Mouse (Mus musculus): ENCODE results near the gene Cp. TPM values are rescaled to one million over a fixed set of nuclear protein-coding genes. Genes with fewer than 3 reads are reported as not detected.
"Not testable (repeated sequence)": the region's sequence is repeated elsewhere in the genome, so short reads cannot be mapped to it uniquely, and the experiment has no call there.

Cp gene
- total RNA-seq, 2 experiments from 2014 or later: 7.7 to 10.9 TPM

DNA sequence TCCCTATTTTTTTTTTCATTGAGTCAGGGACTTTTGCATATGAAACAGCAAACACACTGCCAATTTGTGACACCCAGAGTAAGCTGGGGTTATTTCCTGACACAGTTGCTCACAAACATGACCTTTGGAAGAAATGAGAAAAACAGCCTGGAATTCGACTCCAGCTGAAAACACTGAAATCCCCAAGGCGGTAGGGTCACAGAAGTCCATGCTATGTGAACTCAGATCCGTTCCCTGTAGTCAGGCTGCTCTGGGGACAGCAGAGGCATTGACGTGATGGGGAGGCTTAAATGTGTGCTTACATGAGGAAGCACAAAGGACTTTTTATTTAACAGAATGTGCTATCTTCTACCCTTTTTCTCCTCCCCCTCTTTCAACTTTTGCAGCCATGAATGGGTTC is 21.6 kb downstream of the Cp start:
- Histone ChIP-seq H3K4me3 (no peak overlapping the region), H3K27ac (no peak overlapping the region)
- DNase-seq (ENCODE audit: low spot score in 2 of 2): no peak
- TF ChIP-seq CTCF (conservative IDR thresholded peaks at IDR 0.05): no peak

DNA sequence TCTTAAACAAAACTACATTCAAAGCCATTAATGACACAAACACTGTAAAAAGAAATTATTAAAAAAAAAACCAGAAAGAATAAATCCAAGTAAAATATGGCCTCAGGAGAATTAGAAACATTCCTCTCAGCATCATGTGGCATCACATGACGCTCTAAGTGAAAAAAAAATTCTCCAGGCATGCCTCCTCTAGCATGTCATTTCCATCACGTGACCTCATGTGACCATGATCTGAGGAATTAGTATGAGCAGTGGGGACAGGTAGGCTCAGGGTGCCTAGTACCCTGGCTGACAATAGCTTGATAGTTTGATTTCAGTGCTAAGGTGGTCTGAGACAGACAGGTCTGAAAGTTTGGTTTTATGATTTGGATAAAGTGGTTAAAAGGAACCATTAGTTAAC is 24.3 kb downstream of the Cp start:
- H3K27ac ChIP-seq: no peak overlapping the region
- no peak for DNase-seq (ENCODE audit: low spot score in 2 of 2)
- no peak for TF ChIP-seq CTCF (conservative IDR thresholded peaks at IDR 0.05)
- no peak overlapping the region for H3K4me3 ChIP-seq

DNA sequence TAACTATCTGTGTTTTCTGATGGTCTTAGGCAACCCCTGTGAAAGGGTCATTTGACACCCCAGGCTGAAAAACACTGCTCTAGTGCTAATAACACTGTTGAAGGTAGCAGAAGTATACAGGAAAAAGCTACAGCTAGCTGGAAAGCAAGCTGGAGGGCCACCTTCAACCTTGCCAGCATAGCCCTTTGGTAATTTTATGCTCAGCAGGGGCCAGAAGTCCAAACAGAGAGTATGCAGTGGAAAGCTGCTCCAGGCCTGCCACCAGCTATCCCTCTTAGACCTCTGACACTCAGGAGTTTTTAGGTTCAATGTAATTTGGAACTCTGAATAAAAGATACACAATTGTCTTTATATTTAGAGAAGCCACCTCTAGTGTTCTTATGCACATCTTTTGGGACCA is 26.0 kb downstream of the Cp start:
- DNase-seq (ENCODE audit: low spot score in 2 of 2): no peak
- TF ChIP-seq CTCF (conservative IDR thresholded peaks at IDR 0.05): no peak

DNA sequence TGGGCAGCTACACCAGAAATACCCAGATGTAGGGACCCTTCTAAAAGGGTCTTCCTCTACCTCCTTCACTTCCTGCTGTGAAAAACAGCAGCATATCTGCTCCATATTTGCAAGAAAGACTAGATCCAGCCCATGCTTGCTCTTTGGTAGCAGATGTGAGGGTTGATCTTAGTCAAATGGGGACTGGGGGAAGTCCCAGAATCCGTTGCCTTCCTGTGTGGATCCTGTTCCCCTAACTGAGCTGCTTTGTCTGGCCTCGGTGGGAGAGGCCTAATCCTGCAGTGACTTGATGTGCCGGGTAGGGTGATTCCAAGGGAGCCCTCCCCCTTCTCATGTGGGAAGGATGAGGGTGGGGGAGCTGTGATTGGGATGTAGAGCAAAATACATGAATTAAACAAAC is 29.3 kb downstream of the Cp start:
- no peak overlapping the region for H3K27ac ChIP-seq
- no peak for TF ChIP-seq CTCF (conservative IDR thresholded peaks at IDR 0.05)
- no peak for DNase-seq (ENCODE audit: low spot score in 2 of 2)
- no peak overlapping the region for H3K4me3 ChIP-seq

More for the DNA sequence above, 26.0 kb downstream of the Cp start:
- H3K27ac ChIP-seq: no peak overlapping the region
- H3K4me3 ChIP-seq: no peak overlapping the region

DNA sequence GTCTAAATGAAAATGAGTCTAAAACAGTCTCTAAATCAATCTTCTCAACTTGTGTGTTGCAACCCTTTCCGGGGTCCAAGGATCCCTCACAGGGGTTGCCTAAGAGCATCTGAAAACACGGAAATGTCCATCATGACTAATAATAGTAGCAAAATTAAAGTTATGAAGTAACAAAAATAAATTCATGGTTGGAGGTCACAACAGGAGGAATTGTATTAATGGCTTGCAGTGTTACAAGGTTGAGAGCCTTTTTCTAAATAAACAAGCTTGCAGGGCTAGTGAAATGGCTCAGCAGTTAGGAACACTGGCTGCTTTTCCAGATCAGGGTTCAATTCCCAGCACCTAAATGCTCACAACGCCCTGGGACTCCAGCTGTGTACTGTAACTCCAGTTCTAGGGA is 33.2 kb downstream of the Cp start:
- no peak overlapping the region for H3K4me3 ChIP-seq
- no peak for DNase-seq (ENCODE audit: low spot score in 2 of 2)
- H3K27ac ChIP-seq: no peak overlapping the region
- TF ChIP-seq CTCF (conservative IDR thresholded peaks at IDR 0.05): no peak

DNA sequence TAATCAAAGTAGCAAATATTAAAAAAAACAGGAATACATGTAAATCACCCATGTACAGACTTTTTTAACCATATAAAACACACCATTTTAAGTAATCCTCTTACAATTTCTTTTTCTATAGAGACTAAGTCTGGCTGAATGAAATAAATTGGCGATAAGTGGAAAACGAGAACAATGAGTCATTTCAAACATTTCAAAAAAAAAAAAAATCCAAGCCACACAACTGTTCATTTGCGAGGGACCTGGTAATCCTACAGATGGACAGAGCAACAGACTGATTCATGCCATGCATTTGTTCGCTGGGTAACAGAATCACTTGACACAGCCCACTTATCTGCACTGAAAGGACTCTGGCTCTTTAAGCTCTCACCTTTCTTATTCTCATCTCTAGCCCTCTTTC is 35.5 kb downstream of the Cp start:
- Histone ChIP-seq H3K27ac (no peak overlapping the region), H3K4me3 (no peak overlapping the region)
- no peak for TF ChIP-seq CTCF (conservative IDR thresholded peaks at IDR 0.05)
- no peak for DNase-seq (ENCODE audit: low spot score in 2 of 2)

DNA sequence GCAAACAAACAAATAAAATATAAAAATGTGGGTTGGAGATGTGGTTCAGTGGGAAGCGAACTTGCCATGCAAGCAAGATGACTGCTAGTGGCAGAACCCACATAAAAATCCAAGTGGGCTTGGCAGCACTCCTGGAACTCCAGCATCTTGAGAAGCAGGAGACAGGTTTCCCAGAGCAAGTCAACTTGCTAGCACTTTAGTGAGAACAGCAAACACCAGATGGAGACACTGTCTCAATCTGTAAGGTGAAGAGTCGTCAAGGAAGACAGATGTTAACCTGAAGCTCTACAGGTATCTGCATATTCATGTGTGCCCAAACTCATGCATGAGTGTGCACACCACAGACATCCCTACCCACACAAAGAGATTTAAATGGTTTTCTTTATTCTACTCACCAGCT is 42.7 kb downstream of the Cp start:
- no peak overlapping the region for H3K27ac ChIP-seq
- peak in 1 of 2 experiments; percentile 27 for DNase-seq (ENCODE audit: low spot score in 2 of 2)
- no peak overlapping the region for H3K4me3 ChIP-seq
- no peak for TF ChIP-seq CTCF (conservative IDR thresholded peaks at IDR 0.05)

DNA sequence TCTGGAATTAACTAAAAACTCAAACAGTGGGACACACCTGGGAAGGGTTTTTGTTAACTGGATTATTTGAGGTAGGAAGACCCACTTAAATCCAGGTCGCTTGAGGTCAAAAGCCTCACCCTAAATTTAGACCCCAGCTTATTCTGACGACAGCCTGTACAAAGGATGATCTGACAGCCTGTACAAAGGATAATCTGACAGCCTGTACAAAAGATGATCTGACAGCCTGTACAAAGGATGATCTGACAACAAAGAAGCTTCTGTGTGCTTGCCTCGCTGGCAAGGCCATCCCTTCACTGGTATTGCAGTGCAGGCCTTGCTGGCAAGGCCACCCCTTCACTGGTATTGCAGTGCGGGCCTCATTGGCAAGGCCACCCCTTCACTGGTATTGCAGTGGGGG is 44.0 kb downstream of the Cp start:
- no peak for TF ChIP-seq CTCF (conservative IDR thresholded peaks at IDR 0.05)
- H3K27ac ChIP-seq: no peak overlapping the region
- no peak overlapping the region for H3K4me3 ChIP-seq
- DNase-seq (ENCODE audit: low spot score in 2 of 2): no peak

DNA sequence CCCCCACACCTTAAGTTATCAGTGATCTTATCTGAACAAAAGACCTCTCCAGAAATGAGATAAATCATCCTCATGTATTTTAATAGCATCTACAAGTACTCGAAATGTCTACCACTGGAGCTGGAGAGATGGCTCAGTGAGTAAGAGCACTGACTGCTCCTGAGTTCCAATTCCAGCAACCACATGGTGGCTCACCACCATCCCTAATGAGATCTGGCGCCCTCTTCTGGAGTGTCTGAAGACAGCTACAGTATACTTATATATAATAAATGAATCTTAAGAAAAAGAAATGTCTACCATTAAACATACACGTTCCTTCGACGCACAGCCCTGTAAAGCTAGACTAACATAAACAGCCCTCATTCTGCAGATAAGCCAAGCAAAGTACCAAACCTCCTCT is 45.9 kb downstream of the Cp start:
- peak; percentile 77 for TF ChIP-seq CTCF (conservative IDR thresholded peaks at IDR 0.05)
- DNase-seq (ENCODE audit: low spot score in 2 of 2): no peak
- Histone ChIP-seq H3K4me3 (no peak overlapping the region), H3K27ac (no peak overlapping the region)

DNA sequence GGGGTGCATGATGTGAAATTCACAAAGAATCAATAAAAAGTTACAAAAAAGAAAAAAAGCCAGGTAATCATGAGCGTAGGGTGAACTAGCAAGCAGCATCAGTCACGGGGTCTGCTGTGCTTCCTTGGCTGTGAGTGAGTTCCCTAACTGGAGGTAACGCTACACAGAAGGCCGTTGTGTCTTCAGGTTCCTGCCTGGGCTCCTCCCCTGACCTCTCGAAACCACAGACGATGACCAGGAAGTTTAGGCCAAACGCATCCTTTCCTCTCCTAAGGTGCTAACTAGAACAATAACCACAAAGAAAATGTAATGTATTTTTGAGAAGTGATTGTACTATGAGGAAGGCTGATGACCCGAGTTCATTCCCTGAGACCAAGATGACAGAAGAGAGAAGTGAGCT is 47.6 kb downstream of the Cp start:
- no peak for TF ChIP-seq CTCF (conservative IDR thresholded peaks at IDR 0.05)
- Histone ChIP-seq H3K27ac (no peak overlapping the region), H3K4me3 (no peak overlapping the region)
- no peak for DNase-seq (ENCODE audit: low spot score in 2 of 2)

DNA sequence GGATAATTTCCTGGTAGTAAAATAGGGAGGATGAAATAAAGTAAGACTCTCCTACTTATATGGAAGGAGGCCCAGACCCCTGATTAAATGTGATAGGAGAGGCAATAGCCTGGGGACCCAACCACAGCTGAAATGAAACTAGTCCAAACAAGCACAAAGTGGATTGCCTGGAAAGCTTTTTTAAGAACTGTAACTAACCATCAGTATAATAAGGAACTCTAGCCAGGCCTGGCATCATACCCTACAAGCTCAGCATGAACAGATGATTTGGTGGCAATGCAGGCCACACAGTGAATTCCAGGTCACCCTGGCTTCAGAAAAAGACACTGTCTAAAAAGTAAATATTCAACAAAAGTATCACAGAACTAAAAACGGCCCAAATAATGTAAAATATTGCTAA is 48.8 kb downstream of the Cp start:
- TF ChIP-seq CTCF (conservative IDR thresholded peaks at IDR 0.05): no peak
- DNase-seq (ENCODE audit: low spot score in 2 of 2): no peak
- Histone ChIP-seq H3K4me3 (no peak overlapping the region), H3K27ac (no peak overlapping the region)

DNA sequence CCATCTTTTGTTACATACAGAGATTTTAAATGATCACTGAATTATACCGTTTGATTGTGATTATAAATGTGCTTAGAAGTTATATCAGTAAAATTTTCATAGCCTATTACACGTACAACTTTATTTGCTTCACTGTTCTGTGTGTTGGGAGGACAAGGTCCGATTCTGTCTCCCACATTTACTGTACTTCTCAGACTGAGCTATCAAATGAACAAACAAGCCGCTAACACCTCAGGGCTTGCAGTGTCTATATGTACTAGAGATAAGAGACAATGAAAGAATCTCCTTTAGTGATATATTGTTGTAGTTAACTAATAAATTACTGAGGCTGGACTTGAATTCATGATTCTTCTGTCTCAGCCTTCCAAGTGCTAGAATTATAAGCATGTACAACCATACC is 50.4 kb downstream of the Cp start:
- H3K4me3 ChIP-seq: no peak overlapping the region
- H3K27ac ChIP-seq: no peak overlapping the region
- DNase-seq (ENCODE audit: low spot score in 2 of 2): no peak
- no peak for TF ChIP-seq CTCF (conservative IDR thresholded peaks at IDR 0.05)

DNA sequence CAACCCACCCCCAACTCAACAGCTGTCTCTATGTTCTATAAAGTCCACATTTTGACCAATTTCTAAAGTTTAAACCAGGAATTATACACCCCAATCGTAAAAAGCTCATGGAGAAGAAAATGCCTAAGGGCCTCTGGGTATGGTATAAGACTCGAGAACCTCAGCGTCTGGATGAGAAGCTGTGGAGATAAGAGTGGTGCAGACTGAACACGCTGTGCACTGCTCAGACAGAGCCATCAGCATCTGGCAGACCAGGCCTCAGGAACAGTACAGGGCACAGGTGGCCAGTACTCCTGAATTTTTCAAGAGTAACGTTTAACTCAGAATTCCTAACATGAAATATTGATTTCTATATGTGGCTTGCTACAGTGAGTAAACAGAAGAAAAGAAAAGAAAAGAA is 50.9 kb downstream of the Cp start:
- TF ChIP-seq CTCF (conservative IDR thresholded peaks at IDR 0.05): no peak
- no peak for DNase-seq (ENCODE audit: low spot score in 2 of 2)
- no peak overlapping the region for H3K4me3 ChIP-seq
- H3K27ac ChIP-seq: no peak overlapping the region

DNA sequence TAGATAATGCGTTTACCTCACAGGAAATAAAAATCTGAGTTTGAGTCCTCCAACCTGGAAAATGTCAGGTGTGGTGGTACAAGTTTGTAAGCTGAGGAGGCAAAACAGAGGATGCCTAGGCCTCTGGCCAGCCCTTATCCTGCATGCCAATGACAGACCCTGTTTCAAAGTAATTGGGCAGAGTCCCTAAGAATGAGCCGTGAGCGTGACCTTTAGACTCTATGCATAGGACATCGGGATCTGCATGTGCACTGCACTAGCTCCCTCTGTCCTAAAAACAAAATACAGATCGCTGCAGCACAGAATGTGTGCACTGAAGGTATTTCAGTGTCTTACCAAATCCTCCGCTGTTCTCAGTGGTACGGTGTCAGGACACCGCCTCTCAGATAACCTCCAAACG is 53.6 kb downstream of the Cp start:
- no peak overlapping the region for H3K27ac ChIP-seq
- TF ChIP-seq CTCF (conservative IDR thresholded peaks at IDR 0.05): no peak

DNA sequence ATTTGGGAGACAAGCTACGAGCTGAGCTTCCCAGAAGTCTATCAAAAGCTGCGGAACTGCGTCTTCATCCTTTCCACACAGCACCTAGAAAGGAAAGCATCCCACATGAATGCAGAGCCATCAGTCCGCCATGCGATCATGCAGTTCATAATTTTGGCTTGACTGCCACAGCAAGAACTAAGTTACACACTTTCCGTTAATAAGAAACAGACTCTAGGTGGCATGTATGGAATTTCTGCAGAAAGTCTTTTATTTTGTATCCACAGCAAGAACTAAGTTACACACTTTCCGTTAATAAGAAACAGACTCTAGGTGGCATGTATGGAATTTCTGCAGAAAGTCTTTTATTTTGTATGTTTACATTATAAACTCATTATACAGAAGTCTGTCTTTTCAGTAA is 54.1 kb downstream of the Cp start:
- H3K4me3 ChIP-seq; DNase-seq (ENCODE audit: low spot score in 2 of 2); H3K27ac ChIP-seq: not testable (repeated sequence)

More for the DNA sequence above, 53.6 kb downstream of the Cp start:
- no peak overlapping the region for H3K4me3 ChIP-seq
- no peak for DNase-seq (ENCODE audit: low spot score in 2 of 2)

All from layer of hippocampus, adult 2 months (tissue).